Mouse (Mus musculus) spleen, adult 10 weeks (tissue): ENCODE data around the gene Otub2. TPM values are rescaled to one million over a fixed set of nuclear protein-coding genes. Genes with fewer than 3 reads are reported as not detected.

ENCODE experiments used
- polyA plus RNA-seq: library from polyadenylated mRNA; stranded (reverse); fragments of 350-450 nt; fragmentation: Illumina TruSeq; extraction: RNeasy Lipid Tissue Mini Kit (QIAGEN cat#74804); gene quantifications from one replicate; pipeline ENCODE4 v1.2.3, GENCODE M21; 2015; ENCODE audit warnings: low replicate concordance; ENCODE audit not compliant: insufficient read depth

The Otub2 gene
- polyA plus RNA-seq, result 7.5 TPM

GRCm38 (mm10) chr12:103388505-103389347 is at the start of gene Otub2:
Gene Otub2, plus strand, starts transcription at chr12:103388682.

GRCm38 (mm10) chr12:103355746-103356414 is 32.6 kb upstream of the Otub2 start, which contains the start of gene Asb2:
Gene Asb2, minus strand, starts transcription at chr12:103356001.

GRCm38 (mm10) chr12:103407720-103408119 is 19.2 kb downstream of the Otub2 start, which contains the start of gene 9330161L09Rik:
Gene 9330161L09Rik, minus strand, starts transcription at chr12:103407820.

GRCm38 (mm10) chr12:103425729-103426470 is 37.4 kb downstream of the Otub2 start, which contains the start of gene Ddx24:
Gene Ddx24, minus strand, starts transcription at chr12:103425830.

GRCm38 (mm10) chr12:103433986-103434731 is 45.7 kb downstream of the Otub2 start, which contains the start of gene Ifi27:
Gene Ifi27, plus strand, starts transcription at chr12:103434211.

GRCm38 (mm10) chr12:103443524-103443923 is 55.0 kb downstream of the Otub2 start, which contains the start of gene Ifi27l2a:
Gene Ifi27l2a, minus strand, starts transcription at chr12:103443680.

Other genes with a start within 250 kb of the Otub2 start
- gene Prima1, start 146.5 kb upstream of the Otub2 start, polyA plus RNA-seq, result not detected
- not detected for gene Fam181a, start 77.7 kb upstream of the Otub2 start, polyA plus RNA-seq
- gene Asb2, start 32.7 kb upstream of the Otub2 start, polyA plus RNA-seq, result 18.4 TPM
- gene 9330161L09Rik, start 19.1 kb downstream of the Otub2 start, polyA plus RNA-seq, result 0.41 TPM
- 73.9 TPM for gene Ddx24, start 37.1 kb downstream of the Otub2 start, polyA plus RNA-seq
- 191 TPM for gene Ifi27, start 45.5 kb downstream of the Otub2 start, polyA plus RNA-seq
- gene Ifi27l2a, start 55.0 kb downstream of the Otub2 start, polyA plus RNA-seq, result 204 TPM
- not detected for gene Ifi27l2b, start 68.5 kb downstream of the Otub2 start, polyA plus RNA-seq
- gene Ppp4r4, start 143.6 kb downstream of the Otub2 start, polyA plus RNA-seq, result 1.2 TPM
- 2.3 TPM for gene Serpina10, start 242.8 kb downstream of the Otub2 start, polyA plus RNA-seq